Mouse (Mus musculus) forebrain, embryonic 10.5 days (tissue): ENCODE results near the gene Mvb12b. TPM values are rescaled to one million over a fixed set of nuclear protein-coding genes. Genes with fewer than 3 reads are reported as not detected.

ENCODE experiments used
- DNase-seq: peaks from one replicate; pipeline ENCODE4 v3.0.0-alpha.2; 2017; ENCODE audit warnings: low spot score; ENCODE audit errors: extremely low spot score
- H3K27ac ChIP-seq: fragments of 300-500 bp; sonication (generic); 2 replicates; pipeline ENCODE4 v1.5.1; 2016; ENCODE audit warnings: mild to moderate bottlenecking
- H3K27me3 ChIP-seq: fragments of 300-500 bp; sonication (generic); 2 replicates; pipeline ENCODE4 v1.6.1; 2016; ENCODE audit warnings: mild to moderate bottlenecking; ENCODE audit not compliant: poor library complexity, severe bottlenecking
- H3K36me3 ChIP-seq: fragments of 300-500 bp; sonication (generic); replicated peaks from 2 replicates; pipeline ENCODE4 v1.6.1; 2016; ENCODE audit warnings: mild to moderate bottlenecking, moderate library complexity
- H3K4me1 ChIP-seq: fragments of 300-500 bp; sonication (generic); 2 replicates; pipeline ENCODE4 v1.6.1; 2016
- H3K4me3 ChIP-seq: fragments of 300-500 bp; sonication (generic); 2 replicates; pipeline ENCODE4 v1.5.1; 2016; ENCODE audit warnings: mild to moderate bottlenecking, moderate library complexity
- H3K9me3 ChIP-seq: fragments of 300-500 bp; sonication (generic); 2 replicates; pipeline ENCODE4 v1.6.1; 2016; ENCODE audit warnings: mild to moderate bottlenecking, moderate library complexity
- WGBS: fragments of 180-500 bp; shearing (Covaris S2); methylation state at CpG from one replicate; pipeline ENCODE4 v1.1.7; 2016; 5-methylcytosine and 5-hydroxymethylcytosine counted together
- polyA plus RNA-seq: library from polyadenylated mRNA; unstranded; fragments of >200 nt; fragmentation: Nextera tagmentation; extraction: Ambion mirVana; gene quantifications from 2 replicates; pipeline ENCODE4 v1.2.1, GENCODE M21; 2016

Gene Mvb12b
- polyA plus RNA-seq, 1 experiment from 2014 or later: 15.8 TPM

DNA sequence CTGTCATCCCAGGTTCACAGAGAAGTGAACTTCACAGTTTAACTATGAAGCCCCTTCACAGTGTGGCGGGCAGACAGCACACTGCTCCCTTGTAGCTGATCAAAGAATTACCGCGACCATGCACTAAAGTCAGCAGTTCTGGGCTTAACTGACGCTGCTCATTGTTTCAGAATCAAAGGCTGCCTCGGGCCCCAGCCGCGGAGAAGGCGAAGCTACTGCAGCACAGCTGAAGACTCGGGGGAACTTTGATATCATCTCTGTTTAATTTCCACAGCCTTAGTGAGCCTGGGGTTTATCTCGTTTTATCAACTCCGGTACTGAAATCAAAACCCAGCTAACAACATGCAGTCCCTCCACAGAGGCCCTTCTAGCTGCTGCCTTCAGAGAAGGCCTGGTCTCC, 9.3 kb downstream of the Mvb12b start:
- Histone ChIP-seq H3K27ac (peak overlapping the region; percentile 94), H3K4me3 (no peak overlapping the region), H3K36me3 (peaks cover 21% of the 10 kb centered on the region), H3K9me3 (no peaks in the 10 kb centered on the region), H3K4me1 (peaks cover 72% of the 10 kb centered on the region), H3K27me3 (peaks cover 30% of the 10 kb centered on the region)
- DNase-seq: peak; percentile 35
- WGBS: 15% methylated on average over 11 of the region's 11 CpGs

DNA sequence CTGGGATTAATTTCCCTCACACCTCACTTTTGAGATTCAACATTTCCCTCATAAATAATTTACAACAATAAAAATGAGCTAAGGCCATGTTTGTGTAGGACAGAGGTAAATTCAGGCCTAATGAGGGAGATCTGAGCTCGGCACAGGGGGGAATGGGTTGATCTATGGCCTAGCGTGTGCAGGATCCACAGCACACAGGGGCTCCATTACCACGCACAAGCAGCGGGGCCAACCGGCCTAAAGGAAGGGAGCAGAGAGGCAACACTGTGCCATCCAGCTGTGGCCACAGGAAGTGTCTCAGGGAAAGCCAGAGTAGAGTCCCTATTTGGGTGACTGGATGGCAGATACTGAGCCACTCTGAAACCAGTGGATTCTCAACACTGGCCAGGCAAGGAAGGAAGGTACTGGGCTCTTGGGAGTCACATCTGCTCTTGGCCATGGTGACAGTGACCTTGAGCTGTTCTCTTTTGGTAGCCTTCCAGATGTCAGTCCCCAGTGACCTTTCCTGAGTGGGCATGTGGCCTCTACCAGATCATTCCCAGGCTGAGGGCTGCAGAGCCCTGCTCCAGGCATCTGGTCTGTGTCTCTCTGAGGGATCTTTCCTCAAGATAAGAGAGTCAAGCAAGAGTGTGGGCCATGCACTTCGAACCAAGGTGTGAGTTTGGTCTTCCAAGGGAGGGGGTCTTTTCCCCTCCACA, 9.9 kb downstream of the Mvb12b start:
- H3K36me3 ChIP-seq: peaks cover 27% of the 10 kb centered on the region
- peaks cover 37% of the 10 kb centered on the region for H3K27me3 ChIP-seq
- DNase-seq: no peak
- H3K4me3 ChIP-seq: no peak overlapping the region
- H3K27ac ChIP-seq: peak overlapping the region; percentile 94
- H3K9me3 ChIP-seq: no peaks in the 10 kb centered on the region
- WGBS: 84% methylated on average over 6 of the region's 6 CpGs
- H3K4me1 ChIP-seq: peaks cover 72% of the 10 kb centered on the region

DNA sequence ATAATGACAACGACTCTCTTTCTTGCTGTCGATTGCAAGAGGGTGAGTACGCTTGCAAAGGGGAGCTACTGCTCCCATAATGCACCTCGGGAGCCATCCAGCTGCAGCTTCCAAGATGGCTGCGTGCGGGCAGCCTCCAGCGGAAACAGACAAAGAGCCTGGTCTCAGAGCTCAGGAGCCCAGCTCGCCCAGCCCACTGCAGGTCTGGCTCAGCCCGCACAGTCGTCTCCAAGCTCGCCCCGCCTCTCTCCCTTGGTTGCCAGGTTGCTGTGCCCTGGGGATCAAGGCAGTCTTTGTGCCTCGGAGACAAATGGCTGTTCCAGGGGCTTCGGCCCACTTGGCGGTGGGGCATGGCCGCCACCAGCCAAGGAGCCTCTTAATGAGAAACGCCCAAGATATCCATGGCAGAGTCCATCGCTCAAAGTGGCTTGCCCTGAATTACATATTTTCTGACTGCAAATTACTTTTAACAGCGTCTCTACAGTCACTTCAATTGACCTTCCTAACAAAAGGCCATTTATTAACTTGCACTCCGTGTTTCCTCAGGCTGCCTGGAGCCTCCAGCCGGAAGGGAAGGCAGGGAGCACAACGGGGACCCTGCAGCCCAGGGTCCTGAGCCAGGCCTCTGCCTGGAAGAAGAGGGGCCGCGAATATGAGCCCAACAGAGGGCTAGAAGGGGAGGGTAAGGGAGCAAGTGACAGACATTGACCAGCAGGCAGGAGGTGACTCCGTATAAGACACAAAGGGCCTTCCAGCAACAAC, 11.0 kb downstream of the Mvb12b start:
- Histone ChIP-seq H3K27ac (peak overlapping the region; percentile 94), H3K4me3 (peak overlapping the region; percentile 36), H3K36me3 (peaks cover 38% of the 10 kb centered on the region), H3K4me1 (peaks cover 72% of the 10 kb centered on the region), H3K27me3 (peaks cover 41% of the 10 kb centered on the region), H3K9me3 (peaks cover 7% of the 10 kb centered on the region; the same call in 1 of the 2 replicates)
- WGBS: 13% methylated on average over 25 of the region's 25 CpGs
- peak; percentile 87 for DNase-seq

DNA sequence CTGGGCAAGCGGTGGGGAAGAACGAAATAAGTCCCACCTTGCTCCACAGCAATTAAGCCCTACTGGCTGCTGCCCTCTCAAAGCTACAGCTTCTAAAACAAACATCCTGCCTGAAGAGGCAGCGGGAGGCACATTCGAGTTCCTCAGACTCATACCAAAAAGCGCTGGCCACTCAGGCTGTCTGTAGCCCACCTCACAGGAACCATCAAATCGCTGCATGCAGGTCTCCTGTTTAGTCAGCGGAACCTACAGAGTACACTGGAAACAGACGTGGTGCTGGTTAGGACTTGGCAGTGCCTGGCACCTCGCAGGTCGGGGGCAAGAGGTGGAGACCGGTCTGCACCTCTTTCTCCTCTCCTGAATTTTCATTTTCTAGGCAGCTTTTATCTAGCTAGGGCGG, 12.2 kb downstream of the Mvb12b start:
- H3K9me3 ChIP-seq: peaks cover 11% of the 10 kb centered on the region; the same call in 1 of the 2 replicates
- peaks cover 84% of the 10 kb centered on the region for H3K4me1 ChIP-seq
- peaks cover 35% of the 10 kb centered on the region for H3K27me3 ChIP-seq
- H3K36me3 ChIP-seq: peaks cover 41% of the 10 kb centered on the region
- 74% methylated on average over 12 of the region's 12 CpGs for WGBS
- peak overlapping the region; percentile 94 for H3K27ac ChIP-seq
- no peak for DNase-seq
- no peak overlapping the region for H3K4me3 ChIP-seq

DNA sequence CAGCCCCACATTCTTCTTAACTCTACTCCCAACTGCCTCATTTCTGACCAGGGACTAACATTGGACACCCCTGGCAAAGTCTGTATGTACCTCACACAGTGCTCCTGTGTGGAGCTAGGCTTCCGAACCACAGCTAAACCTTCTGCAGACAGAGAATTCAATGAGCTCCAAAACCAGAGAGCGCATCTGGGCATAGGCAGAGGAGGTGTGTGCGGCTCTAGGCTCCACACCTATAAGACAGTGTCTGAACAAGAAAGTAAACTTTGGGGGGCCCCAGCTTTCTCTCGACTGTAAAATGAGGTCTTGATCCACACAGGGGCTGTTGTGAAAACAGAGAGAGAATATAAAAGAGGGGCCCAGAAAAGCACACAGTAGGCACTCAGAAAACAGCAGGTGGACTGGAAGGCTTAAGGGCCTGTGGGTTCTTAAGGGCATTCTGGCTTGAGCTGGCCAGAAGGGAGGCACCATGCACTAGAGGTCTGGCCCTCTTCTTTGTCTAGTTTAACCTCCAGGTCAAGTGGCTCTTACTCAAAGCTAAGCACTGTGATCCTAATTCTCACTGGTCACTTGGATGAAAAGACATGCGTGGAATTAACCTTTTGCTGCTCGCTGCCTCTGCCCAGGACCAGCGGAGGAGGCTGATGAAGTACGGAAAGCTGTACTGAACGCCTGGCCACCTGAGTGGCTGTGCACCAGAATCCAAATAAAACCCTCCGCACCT, 12.7 kb downstream of the Mvb12b start:
- H3K27me3 ChIP-seq: peaks cover 31% of the 10 kb centered on the region
- 58% methylated on average over 10 of the region's 10 CpGs for WGBS
- H3K9me3 ChIP-seq: peaks cover 11% of the 10 kb centered on the region; the same call in 1 of the 2 replicates
- H3K36me3 ChIP-seq: peaks cover 42% of the 10 kb centered on the region
- H3K27ac ChIP-seq: peak overlapping the region; percentile 94
- DNase-seq: no peak
- no peak overlapping the region for H3K4me3 ChIP-seq
- H3K4me1 ChIP-seq: peaks cover 84% of the 10 kb centered on the region

DNA sequence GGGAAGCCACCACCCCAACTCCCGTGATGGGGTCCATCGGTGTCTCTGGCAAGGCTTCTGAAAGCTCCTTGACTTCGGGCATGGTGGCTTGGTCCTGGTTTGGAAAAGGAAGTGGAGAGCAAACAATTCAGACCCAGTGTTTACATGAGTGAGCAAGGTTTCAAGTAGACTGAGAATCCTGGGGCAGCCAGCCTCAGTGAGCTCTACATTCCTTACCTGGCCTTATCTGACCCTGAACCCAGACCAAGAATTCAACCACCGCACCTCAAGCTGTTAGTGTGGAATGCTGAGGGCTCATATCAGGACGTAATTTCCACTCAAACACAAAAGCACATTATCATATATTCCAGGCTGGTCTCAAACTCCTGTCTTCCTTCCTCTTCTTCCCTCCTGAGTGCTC, 13.4 kb downstream of the Mvb12b start:
- DNase-seq: no peak
- Histone ChIP-seq H3K27ac (0 out of 2 replicates have a peak overlapping the region, but pooled peaks have one; percentile 94), H3K4me1 (peaks cover 82% of the 10 kb centered on the region), H3K27me3 (peaks cover 27% of the 10 kb centered on the region), H3K9me3 (peaks cover 11% of the 10 kb centered on the region; the same call in 1 of the 2 replicates), H3K4me3 (no peak overlapping the region), H3K36me3 (peaks cover 48% of the 10 kb centered on the region)
- WGBS: 84% methylated on average over 5 of the region's 5 CpGs

DNA sequence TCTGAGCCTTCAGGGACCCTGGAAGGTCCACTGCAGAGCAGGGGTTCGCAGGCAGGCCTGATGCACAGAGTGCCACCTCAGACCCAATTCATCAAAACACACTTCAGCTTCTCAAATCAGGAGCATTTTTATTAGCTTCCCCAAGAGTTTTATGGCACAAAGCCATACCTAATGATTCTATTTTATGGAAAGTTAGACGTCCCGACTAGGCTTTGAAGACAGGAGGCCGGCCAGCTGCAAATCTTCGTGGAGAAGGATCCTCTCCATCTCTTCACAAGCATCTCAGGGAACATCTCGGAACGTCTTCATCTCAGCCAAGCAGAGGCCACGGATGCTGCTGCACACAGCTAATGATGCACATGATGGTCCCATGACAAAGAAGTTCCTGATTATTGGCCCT, 14.2 kb downstream of the Mvb12b start:
- H3K4me1 ChIP-seq: peaks cover 73% of the 10 kb centered on the region
- 95% methylated on average over 8 of the region's 8 CpGs for WGBS
- no peak for DNase-seq

DNA sequence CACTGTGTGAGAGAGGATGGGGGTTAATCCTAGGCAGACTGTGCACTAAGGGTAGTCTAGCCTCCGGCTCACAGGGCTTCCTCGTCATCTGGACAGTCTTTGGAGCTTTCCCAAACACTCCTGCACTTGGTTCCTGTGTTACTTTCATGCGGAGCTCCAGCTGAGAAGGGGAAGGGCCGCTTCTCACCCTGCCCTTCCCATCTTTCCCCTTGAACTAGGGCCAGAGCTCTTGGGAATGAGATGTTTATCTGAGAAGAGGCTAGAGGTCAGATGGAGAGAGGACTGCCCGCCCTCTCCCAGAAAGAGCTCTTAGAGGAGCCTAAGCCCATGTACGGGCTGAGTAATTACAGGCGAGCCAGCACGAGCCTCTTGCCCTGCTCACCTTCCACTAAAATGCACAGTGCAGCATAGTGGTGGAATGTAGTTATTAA, 14.9 kb downstream of the Mvb12b start:
- Histone ChIP-seq H3K27me3 (peaks cover 22% of the 10 kb centered on the region), H3K4me3 (no peak overlapping the region), H3K4me1 (peaks cover 67% of the 10 kb centered on the region), H3K27ac (no peak overlapping the region), H3K9me3 (peaks cover 11% of the 10 kb centered on the region; the same call in 1 of the 2 replicates), H3K36me3 (peaks cover 49% of the 10 kb centered on the region)
- WGBS: 82% methylated on average over 8 of the region's 8 CpGs
- no peak for DNase-seq

More for the DNA sequence above, 14.2 kb downstream of the Mvb12b start:
- Histone ChIP-seq H3K27me3 (peaks cover 22% of the 10 kb centered on the region), H3K9me3 (peaks cover 11% of the 10 kb centered on the region; the same call in 1 of the 2 replicates), H3K36me3 (peaks cover 49% of the 10 kb centered on the region), H3K27ac (no peak overlapping the region), H3K4me3 (no peak overlapping the region)

DNA sequence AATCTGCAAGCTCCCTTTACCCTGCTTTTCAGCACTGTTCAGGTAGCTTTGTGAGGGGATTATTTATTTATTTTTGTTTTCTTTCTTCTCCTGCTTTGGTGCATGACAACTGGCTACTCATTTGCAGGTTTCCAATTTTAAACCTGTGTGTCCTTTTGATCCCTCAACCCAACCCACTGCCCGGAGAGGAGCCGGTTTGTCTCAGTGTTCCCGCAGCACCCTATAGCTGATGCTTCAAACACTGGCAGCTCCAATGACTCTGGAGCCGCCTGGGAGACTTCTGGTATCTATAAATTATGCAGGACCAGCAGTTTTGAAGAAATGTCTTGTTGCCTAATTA, 16.6 kb downstream of the Mvb12b start:
- H3K36me3 ChIP-seq: peaks cover 49% of the 10 kb centered on the region
- H3K4me1 ChIP-seq: peaks cover 50% of the 10 kb centered on the region
- no peak for DNase-seq
- 0 out of 2 replicates have a peak overlapping the region, but pooled peaks have one; percentile 60 for H3K27ac ChIP-seq
- 91% methylated on average over 4 of the region's 4 CpGs for WGBS
- H3K4me3 ChIP-seq: no peak overlapping the region
- peaks cover 11% of the 10 kb centered on the region; the same call in 1 of the 2 replicates for H3K9me3 ChIP-seq
- H3K27me3 ChIP-seq: peaks cover 22% of the 10 kb centered on the region

DNA sequence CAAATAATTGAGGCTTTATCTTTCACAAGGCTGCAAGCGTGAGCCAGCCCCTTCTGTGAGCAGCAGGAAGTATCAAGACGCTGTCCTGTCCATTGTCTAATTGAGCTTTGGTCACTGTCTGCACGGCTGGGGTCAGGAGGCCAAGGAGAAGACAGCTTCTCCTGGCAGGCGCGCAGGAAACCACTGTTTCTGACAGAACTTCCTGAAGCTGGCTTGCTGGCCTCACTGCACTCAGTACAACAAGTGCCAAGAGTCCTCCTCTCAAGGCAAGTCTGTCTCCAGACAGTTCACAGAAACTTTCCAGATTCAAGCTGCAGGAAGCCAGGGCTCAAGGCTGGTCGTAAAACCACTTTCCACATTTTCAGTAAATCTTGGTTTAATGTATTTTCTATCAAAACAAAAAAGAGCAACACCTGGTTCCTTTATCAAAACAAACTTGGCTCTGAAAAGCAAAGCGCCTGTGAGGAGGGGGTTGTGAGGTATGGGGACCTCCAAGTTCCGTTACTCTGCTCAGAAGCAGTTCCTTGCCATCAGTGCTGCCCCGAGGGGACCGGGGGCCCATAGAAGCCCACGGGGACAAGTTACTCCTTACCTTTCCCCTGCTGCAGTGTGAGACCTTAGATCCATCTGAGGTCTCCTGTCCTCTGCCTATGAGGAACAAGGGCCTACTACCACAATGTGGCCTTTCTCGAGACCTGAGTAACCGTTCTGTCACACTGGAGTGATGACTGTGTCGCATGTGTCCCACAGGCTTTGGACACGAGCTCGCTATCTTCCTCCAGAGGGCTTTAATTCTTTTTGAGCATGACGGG, 17.2 kb downstream of the Mvb12b start:
- Histone ChIP-seq H3K4me1 (peaks cover 44% of the 10 kb centered on the region), H3K27me3 (peaks cover 22% of the 10 kb centered on the region), H3K27ac (peak overlapping the region; percentile 60), H3K9me3 (peaks cover 11% of the 10 kb centered on the region; the same call in 1 of the 2 replicates), H3K4me3 (no peak overlapping the region), H3K36me3 (peaks cover 49% of the 10 kb centered on the region)
- no peak for DNase-seq
- WGBS: 71% methylated on average over 17 of the region's 17 CpGs

DNA sequence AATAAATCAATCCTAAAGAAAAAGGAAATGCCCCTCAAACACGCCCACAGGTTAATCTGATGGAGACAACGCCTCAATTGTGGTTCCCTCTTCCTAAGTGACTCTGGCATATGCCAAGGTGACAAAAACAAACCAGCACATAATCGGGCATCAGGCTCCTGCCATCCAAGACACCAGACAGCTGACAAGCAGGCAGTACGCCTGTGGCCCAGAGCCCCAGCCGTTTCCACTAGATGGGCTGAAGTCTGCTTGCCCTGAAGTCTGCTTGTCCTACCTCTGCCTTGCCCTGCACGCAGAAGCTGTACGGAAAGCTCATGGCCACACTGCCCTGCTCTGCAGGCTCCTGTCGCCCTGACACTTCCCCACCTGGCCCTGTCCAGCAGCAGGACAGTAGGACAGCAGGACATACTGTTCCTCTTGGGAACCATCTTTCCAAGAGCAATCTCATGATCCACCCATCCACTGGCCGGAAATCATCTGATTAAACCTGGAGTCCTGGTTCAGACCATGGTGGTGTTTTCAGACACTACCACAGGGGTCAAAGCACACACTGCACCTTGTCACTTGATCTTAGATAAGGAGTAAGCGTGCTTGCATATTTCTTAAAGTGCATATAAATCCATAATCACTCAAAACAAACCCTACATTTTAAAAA, 17.9 kb downstream of the Mvb12b start:
- Histone ChIP-seq H3K27ac (peak overlapping the region; percentile 58; the same call in 1 of the 2 replicates), H3K4me1 (peaks cover 36% of the 10 kb centered on the region), H3K4me3 (no peak overlapping the region), H3K9me3 (peaks cover 11% of the 10 kb centered on the region; the same call in 1 of the 2 replicates), H3K36me3 (peaks cover 49% of the 10 kb centered on the region), H3K27me3 (peaks cover 22% of the 10 kb centered on the region)
- DNase-seq: no peak
- 82% methylated on average over 10 of the region's 10 CpGs for WGBS
